Mouse (Mus musculus): Measurements from ENCODE around the gene Zdhhc19.

Zdhhc19 gene

GRCm38 (mm10) chr16:32495965-32496364, at the start of gene Zdhhc19:
Gene Zdhhc19 (plus strand): TSS chr16:32496265.
- DNase-seq (ENCODE audit: low spot score) = no peak

- DNase-seq (ENCODE audit: low spot score) = no peak
Measured at GRCm38 (mm10) chr16:32446563-32447138, 49.4 kb upstream of the Zdhhc19 start.

GRCm38 (mm10) chr16:32449665-32450064, 46.4 kb upstream of the Zdhhc19 start:
- no peak for DNase-seq (ENCODE audit: low spot score)

GRCm38 (mm10) chr16:32450133-32450532, 45.9 kb upstream of the Zdhhc19 start:
- no peak for DNase-seq (ENCODE audit: low spot score)

GRCm38 (mm10) chr16:32453102-32453501, 43.0 kb upstream of the Zdhhc19 start:
- no peak for DNase-seq (ENCODE audit: low spot score)

- no peak for DNase-seq (ENCODE audit: low spot score)
Measured at GRCm38 (mm10) chr16:32454646-32455045, 41.4 kb upstream of the Zdhhc19 start.

- DNase-seq (ENCODE audit: low spot score) = no peak
Measured at GRCm38 (mm10) chr16:32456086-32456485, 40.0 kb upstream of the Zdhhc19 start.

GRCm38 (mm10) chr16:32456761-32457160, 39.3 kb upstream of the Zdhhc19 start:
- no peak for DNase-seq (ENCODE audit: low spot score)

GRCm38 (mm10) chr16:32457589-32458386, 38.3 kb upstream of the Zdhhc19 start:
- DNase-seq (ENCODE audit: low spot score) = no peak

- DNase-seq (ENCODE audit: low spot score) = no peak
Measured at GRCm38 (mm10) chr16:32460518-32460917, 35.5 kb upstream of the Zdhhc19 start.

GRCm38 (mm10) chr16:32461713-32462112, 34.4 kb upstream of the Zdhhc19 start:
- DNase-seq (ENCODE audit: low spot score) = no peak

GRCm38 (mm10) chr16:32462950-32463349, 33.1 kb upstream of the Zdhhc19 start:
- no peak for DNase-seq (ENCODE audit: low spot score)

GRCm38 (mm10) chr16:32463426-32463825, 32.6 kb upstream of the Zdhhc19 start:
- no peak for DNase-seq (ENCODE audit: low spot score)

- no peak for DNase-seq (ENCODE audit: low spot score)
Measured at GRCm38 (mm10) chr16:32464908-32465307, 31.2 kb upstream of the Zdhhc19 start.

GRCm38 (mm10) chr16:32468488-32468887, 27.6 kb upstream of the Zdhhc19 start:
- DNase-seq (ENCODE audit: low spot score) = no peak

GRCm38 (mm10) chr16:32469404-32470105, 26.5 kb upstream of the Zdhhc19 start:
- no peak for DNase-seq (ENCODE audit: low spot score)

- no peak for DNase-seq (ENCODE audit: low spot score)
Measured at GRCm38 (mm10) chr16:32472276-32473015, 23.6 kb upstream of the Zdhhc19 start.

- no peak for DNase-seq (ENCODE audit: low spot score)
Measured at GRCm38 (mm10) chr16:32477315-32477714, 18.8 kb upstream of the Zdhhc19 start.

GRCm38 (mm10) chr16:32479415-32479814, 16.6 kb upstream of the Zdhhc19 start:
- no peak for DNase-seq (ENCODE audit: low spot score)

- DNase-seq (ENCODE audit: low spot score) = no peak
Measured at GRCm38 (mm10) chr16:32484431-32484871, 11.6 kb upstream of the Zdhhc19 start.

GRCm38 (mm10) chr16:32485209-32485608, 10.9 kb upstream of the Zdhhc19 start:
- no peak for DNase-seq (ENCODE audit: low spot score)

- DNase-seq (ENCODE audit: low spot score) = no peak
Measured at GRCm38 (mm10) chr16:32486046-32486445, 10.0 kb upstream of the Zdhhc19 start.

All from left cerebral cortex, adult 11 months (tissue).